Mouse (Mus musculus): Measurements from ENCODE around the gene Ccdc183.

Ccdc183 gene

DNA sequence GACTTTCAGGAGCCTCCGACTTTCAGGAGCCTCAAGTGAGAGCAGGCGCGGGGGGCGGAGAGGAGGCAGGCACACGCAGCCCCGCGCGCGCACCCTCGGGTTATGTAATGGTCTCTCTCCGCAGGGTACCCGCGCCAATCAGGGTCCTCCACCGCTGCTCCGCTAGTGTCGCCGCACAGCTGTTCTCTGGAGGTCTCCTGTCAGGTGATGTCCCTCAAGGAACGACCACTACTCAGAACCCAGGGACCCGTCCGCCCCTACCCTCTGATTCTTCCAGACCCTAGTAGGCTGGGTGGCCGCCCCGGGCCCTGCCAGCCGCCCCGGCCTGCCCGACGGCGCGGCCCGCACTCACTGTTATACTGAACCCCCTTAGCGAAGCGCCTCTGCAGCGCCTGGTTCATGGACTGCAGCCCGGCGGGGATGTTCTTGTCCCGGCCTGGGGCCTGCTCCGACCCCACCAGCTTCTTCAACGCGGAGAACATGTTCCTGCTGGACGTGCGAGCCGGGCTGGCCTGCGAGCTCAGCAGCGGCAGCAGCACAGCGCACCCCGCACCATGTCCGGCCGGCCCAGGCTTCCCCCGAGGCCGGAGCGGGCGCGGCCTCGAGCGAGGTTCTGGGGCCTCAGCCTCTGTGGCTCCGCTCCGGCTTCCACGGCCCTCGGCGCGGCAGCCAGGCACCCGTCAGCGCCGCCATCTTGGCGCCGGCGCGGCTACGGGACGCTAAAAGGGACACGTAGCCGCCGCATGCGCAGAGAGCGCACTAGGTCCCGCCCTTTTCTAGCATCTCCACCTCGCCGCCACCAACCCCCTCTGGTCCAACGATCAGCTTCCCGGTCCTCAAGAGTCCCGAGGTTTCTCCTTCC lies 9.5 kb downstream of the Ccdc183 start, which contains the start of gene Rabl6:
Rabl6 (minus strand) TSS at position 761 of the 862 bp plus-strand sequence.
- DNase-seq (ENCODE audit: low spot score), result peak; percentile 79

DNA sequence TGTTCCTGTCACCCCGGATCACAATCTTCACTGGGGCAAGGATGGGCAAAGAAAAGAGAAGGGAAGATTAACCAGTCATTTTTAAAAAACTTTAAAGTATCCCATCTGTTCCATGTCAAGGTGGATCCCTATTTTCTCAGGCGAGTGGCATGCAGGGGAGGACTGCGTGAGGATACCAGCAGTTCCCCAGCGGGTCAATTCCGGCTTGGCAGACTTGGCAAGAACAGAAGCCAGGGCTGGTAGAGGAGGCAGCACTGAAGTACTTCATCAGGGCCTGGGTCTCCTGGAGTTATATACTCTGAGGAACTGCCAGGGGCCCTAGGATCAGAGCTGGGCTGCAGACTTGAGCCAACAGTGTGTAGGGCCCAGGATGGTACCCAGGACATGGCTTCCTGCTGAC lies 15.0 kb downstream of the Ccdc183 start:
- DNase-seq (ENCODE audit: low spot score), result no peak

DNA sequence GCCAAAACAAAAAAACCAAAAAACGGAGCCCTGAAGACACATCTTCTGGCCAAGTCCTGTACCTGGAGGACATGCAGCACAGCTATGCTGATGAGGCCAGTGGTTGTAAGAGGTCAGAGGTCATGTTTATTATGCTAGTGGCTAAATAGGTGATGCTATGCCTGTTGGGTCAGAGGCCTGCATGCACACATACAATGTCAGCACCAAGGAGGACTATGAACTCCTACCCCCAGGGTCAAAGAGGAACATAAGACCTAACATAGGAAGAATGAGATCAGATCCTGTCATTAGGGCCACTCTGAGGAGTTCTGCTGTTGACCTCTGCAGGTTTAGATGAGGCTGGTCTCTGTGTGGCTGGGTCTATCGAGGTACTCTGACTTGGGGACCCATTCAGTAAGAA lies 17.4 kb downstream of the Ccdc183 start:
- DNase-seq (ENCODE audit: low spot score), result no peak

DNA sequence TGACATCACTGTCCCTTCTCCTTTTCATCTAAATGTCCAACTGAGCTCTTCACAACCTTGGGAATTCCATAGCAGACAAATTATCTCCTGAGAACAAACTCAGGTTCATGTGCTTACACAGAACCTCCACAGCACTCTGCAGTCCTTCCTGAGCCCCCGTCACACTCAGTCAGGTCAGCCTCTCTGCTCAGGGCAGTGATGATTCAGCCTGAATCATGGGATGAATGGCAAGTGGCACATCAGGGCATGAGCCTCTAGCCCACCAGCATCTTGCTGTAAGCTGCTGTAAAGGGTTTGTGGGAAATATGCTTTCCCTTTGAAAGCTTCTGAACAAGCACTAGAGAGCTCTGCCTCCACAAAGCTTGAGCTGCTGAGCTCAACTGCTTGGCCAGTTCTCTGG lies 18.7 kb downstream of the Ccdc183 start:
- DNase-seq (ENCODE audit: low spot score), result no peak

DNA sequence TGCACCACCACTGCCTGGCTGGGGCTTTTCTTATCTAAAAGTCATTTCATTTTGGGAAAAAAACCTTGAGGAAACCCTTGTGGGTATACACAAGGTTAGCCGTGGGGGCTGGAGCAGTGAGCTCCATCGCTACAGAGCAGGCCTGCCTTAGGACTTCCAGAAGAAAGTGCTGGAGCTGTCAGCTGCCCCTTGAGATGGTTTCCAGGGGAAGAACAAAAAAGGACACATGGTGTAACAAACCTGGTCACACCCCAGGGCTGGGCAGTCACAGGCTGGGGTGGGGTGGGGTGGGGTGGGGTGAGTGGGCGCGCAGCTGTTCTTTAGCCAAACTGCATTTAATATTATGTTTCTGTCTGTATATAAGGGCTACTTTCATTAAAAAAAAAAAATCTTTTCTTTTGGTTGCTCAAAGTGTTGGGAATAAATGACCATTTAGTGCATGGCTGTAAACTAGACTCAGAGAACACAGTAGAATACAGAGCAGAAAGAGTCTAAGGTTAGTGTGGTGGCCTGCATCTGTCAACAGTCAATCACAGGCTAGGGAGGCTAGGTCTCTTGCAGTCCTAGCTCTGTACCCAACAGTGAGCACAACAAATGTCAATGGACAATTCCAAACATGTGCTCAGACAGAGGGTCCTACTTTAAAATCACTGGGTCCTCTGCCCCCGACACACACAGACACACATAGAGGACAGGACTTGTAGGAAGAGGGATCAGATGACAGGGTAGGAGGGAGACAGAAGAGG lies 20.5 kb downstream of the Ccdc183 start:
- DNase-seq (ENCODE audit: low spot score), result no peak

DNA sequence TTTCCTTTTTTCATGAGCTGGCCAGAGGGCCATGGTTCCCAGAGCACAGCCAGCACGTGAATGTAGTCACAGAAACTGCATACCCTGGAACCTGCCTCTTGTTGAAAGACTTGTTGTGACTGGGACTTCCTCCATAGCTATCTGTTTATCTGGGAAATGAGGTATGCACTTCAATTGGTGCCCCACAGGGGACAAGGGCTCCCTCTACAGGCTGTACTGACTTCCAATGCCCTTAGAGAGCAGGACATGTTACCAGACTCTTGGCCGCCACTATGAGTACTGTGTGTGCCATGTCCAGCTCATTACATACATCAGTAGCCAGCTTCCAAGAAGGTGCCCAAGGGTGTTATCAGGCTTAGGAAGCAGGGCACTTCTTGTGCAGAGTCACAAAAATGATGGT lies 25.6 kb downstream of the Ccdc183 start:
- no peak for DNase-seq (ENCODE audit: low spot score)

DNA sequence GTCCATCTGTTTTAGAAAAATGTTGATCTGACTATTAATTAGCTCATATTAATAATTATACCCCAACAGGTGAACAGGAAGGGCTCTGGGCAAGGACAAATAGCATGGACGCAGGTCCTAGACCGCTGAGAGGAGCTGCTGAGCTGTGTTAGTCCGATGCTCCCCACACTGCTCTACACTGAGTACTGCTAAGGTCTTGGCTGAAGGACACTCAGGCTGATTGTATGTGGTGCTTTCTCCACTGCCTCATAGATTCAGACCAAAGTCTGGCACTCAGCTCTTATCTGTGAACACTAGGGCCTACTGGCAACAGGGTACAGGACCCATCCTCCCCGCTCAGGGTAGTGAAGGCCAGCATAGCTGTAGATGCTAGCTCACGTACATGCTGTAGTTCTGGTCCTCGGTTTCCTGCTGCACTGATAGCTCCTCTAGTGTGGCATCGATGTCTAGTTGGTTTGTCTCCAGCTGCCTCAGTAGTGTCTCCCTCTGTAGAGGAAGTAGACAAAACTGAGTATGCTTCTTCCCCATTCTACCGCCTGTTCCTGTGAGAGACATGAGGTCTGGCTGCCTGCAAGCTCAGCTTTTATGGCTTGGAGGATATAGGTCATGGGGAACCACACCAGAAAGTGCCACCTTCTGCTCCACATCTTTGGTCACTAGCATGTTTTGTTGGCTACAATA lies 29.1 kb downstream of the Ccdc183 start:
- no peak for DNase-seq (ENCODE audit: low spot score)

DNA sequence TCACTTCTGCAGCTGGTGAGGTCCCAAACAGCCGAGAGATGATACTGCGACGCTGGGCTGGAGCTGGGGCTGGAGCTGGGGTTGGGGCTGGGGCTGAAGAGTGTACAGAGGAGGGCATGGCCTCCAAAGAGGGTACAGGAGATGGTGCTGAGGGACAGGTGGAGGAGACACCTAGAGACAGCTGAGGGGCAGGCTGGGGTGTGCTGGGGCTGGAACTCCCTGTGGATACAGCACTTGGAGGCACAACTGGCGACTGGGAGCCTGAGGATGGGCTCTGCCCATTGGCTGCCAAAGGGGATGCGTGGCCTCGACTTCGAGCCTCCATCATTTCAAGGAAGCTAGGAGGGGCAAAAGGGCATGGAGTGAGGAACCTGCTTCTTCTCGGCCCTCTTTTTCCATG lies 30.2 kb downstream of the Ccdc183 start:
- no peak for DNase-seq (ENCODE audit: low spot score)

DNA sequence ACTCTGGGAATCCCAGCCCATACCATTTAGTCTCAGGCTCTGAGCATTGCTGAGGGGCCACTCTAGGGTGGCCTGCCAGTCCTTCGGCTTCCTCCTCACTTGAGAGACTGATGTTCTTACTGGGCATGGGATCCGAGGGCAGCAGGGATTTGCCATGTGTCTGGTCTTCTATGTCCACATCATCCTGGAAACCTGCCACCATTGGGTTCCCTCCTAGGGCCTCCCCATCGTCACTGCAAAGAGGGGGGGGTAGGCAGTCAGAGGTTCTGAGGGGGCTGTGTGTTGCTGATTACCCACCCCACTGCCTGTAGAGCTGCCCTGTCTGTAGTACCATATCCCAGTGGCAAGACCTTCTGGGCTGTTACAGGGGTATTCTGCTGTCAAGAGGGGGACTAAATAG lies 31.9 kb downstream of the Ccdc183 start:
- no peak for DNase-seq (ENCODE audit: low spot score)

DNA sequence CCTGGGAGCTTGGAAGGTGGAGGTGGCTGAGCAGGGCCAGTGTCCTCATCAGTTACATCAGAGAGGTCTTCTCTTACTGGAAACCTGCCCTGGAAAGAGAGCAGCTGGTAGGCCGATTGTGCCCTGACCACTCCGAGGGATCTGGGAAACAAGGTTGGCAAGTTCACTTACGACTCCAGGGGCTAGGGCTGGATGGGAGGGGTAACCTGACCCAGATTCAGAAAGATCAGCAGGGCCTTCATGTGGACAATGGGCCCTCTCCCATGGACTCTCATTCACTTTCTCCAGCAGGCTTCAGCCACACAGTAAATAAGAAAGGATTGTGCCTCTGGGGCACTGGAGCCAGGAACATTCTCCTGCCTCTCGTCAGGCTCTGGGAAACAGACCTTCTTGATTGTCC lies 32.6 kb downstream of the Ccdc183 start:
- no peak for DNase-seq (ENCODE audit: low spot score)

DNA sequence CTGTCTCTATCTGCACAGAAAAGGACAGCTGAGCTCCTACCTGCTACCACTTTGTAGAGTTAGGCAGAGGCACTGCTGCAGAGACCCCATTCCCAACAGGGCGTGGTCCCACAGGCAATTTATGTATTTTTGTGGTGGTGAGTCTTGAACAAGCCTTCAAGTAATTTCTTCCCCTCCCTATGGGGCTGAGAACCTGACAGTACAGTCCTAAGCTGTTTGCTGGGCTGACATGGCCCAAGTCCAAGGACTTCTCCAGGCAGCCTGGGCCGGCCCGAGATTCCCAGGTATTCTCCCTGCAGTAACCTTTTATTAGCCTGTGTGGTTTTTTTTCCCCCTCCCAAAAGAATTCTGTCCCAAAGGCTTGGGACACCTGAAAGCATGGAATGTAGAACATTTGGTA lies 33.3 kb downstream of the Ccdc183 start:
- no peak for DNase-seq (ENCODE audit: low spot score)

DNA sequence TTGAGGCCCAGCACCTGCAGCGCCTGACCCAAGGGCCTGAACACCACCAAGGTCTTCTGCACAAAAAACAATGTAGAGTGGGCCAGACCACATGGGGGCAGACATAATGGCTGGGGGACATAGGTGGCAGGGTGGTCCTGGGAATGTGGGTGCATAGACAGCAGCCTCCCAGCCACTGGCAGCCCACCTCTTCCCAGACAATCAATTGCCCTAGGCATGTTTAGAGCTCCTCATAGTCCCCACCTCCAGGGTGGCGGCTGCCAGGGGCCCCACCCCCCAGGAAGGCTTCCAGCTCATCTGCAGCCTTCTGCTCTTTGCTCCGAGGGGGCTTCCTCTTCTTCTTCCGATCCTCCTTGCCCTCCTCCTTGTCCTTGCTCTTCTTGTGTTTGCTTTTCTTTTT lies 33.9 kb downstream of the Ccdc183 start:
- DNase-seq (ENCODE audit: low spot score), result no peak

DNA sequence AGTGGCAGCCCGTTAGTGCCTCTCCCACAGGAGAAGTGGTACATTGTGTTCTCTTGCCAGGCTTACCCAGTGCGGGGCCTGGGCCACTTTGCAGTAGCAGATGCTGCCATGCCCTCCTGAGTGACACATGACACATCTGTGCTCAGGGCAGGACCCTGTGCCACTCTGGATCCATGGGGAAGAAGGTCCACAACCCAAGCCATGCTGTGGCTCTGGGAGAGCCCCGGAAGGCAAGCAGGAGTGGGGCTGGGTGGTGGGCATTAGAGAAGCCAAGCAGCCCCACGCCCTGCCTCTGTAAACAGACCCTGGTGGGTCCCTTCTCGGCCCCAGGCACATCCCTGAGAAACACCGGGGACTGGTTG lies 34.4 kb downstream of the Ccdc183 start:
- DNase-seq (ENCODE audit: low spot score), result no peak

DNA sequence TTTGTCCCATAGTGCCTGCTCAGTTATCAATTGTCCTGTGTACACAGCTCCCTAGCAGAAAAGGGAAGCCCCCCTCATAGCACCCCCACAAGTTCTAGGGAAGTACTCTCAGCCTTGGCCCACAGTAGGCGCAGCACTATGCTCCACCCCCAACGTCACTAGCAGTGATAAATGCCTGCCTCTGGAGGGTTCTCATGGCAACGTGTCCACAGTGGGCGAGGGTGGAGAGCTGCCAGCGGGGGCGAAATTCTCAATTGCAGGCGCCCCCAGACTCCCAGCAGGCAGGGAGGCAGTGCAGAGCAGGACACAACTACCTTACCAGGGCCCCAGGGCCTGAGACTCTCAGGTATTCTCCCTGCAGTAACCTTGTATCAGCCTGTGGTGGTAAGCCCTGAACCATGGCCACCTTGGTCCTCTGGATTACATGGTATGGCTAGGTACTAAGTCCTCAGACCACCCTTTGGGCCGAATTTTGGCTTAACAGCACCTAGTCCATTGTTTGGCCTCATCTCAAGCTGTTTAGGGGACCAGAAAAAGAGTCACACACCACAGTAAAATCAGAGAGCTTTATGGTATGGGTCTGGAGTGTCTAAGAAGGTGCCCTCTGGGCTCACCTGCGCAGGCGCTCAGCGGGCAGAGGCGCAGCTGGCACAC lies 34.9 kb downstream of the Ccdc183 start:
- DNase-seq (ENCODE audit: low spot score), result no peak

DNA sequence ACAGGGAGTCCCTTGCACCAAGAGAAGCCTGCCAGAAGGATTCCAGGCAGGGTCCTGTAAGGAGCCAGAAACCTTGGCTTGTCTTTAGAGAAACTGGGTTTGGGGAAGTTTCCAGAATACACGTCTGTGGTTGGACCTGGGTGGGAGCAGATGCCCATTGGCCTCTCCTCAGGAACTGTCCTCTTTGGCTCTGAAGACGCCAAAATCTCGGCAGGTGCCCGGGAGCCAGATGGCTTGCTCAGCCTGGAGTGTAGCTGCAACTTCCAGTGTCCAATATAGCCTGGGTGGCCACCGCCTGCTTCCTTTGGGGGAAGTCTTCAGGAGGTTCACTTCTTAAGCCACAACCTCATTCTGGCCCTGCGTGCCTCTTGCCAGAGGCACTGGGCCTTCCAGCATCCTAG lies 35.6 kb downstream of the Ccdc183 start:
- no peak for DNase-seq (ENCODE audit: low spot score)

DNA sequence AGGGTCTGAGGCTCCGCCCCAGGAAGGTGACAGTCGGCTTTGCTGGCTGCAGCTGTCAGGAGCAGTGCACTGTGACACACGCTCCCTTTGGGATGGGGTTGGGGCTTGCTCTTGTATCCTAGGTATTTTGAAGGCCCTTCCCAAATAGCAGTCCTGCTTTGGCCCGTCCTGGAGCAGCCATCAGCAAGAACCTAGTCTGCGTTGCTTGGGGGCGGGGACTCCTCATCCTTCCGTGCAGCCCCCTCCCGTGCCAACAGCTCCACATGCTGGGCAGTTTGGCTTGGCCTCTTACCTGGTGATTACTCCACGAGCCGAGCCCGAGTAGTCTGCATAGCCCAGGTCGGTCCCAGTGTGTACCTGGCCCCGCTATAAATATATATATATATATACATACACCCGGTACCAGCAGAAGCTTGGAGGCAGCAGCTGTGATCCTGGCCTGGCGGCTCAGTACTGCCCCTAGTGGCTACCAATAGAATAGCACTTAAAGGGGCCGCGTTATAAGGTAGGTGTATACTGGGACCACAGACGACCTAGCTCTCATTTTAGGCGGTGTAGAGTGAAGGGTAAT lies 36.1 kb downstream of the Ccdc183 start, which contains the start of gene Ajm1:
Ajm1 (minus strand) TSS at position 464 of the 571 bp plus-strand sequence.
- DNase-seq (ENCODE audit: low spot score), result no peak

DNA sequence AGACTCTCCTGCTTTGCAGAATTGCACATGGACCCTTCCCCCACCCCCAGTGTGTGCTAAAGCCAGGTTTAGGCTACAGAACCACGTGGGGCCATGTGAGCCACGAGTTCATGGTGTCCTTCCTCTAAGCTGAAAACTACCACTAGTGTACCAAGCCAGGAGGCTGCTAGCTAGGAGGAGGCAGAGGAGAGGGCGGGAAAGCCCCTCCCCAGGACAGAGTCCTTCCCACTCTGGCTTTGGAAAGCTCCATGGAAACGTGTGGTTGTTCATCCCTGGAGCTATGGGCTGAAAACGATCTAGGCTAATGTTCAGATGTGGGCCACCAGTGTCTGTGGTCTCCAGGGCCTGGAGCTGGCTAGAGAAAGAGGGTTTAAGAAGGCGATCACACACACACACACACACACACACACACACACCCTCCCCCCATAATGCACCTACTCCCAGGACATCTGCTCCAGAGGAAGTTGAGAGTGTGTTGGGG lies 36.8 kb downstream of the Ccdc183 start:
- no peak for DNase-seq (ENCODE audit: low spot score)

DNA sequence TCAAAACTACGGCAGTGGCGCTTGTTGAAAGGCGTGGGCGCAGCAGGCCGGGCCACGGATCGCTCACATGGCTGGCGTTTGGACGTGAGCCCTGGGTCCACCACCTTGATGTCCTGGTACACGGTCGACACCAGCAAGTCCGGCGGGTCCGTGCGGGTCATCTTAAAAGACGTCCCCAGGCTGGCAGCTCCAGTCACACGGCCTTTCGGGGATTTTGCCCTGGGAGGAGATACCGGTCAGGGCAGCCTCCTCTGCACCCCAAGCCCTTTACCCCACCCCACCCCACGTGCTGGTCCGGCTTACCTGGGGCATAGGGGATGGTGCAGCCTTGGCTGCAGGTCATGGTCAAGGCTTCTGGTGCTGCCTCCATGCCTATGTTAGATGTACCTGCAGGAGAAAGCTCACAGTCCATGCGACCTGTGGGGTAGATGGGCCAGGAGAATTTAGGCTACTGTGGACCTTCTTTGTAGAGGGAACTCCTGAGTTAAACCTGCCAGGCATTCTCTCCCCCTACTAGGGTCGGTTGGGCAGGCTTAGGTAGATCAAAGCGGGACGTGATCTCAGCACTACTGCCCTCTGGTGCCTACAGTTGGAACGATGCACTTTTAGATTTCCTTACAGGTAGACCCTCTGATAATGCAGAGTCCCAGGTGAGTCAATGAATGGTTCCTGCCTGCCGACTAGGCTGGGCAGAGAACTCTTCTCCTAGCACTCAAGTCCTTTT lies 37.6 kb downstream of the Ccdc183 start:
- DNase-seq (ENCODE audit: low spot score), result no peak

DNA sequence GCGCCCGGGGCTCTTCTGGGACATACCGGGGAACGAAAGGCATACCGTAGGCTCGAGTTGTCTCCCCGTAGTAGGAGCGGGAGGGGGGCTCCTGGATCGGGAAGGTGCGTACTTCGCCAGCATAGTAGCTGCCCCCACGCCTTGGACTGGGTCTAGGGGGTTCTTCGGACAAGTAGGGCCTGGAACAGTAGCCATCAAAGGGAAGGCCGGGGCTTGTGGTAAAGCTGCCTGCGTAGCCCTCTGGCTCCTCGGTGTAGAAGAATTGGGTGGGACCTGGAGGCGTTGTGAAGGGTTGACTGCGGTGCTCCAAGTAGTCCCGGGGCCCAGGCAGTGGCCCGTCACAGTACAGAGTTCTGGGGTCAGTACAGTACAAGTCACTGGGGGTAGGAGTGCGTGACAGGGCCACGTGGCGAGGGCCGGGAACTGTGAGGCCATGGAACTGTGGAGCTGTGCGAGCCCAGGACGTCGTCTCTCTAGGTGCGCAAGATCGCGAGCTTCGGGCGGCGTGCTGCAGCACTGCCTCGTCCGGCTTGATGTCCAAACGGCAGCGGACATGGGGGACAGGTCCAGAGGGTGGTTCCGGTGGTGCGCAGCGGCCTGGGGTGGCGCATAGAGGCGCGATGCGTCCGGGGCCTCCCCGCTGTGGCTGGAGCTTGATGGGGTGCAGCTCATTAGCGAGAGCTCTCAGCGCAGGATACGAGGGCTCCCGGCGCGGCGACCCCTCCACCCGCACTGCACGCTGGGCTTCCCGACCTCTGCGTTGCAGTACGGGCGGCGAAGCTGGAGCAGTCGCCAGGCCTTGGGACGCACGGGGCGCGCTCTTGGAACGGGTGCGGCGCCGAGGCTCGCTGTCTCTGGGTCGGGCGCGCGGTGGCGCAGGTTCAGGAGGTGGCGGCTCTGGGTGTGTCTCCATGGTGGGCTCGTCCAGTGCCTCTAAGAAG lies 38.4 kb downstream of the Ccdc183 start:
- no peak for DNase-seq (ENCODE audit: low spot score)
